Mouse (Mus musculus) kidney, embryonic 16.5 days (tissue): ENCODE results near the gene Odr4. TPM values are rescaled to one million over a fixed set of nuclear protein-coding genes. Genes with fewer than 3 reads are reported as not detected.
A peak's percentile ranks its signal among the peaks of the same experiment; 100 is the strongest.

Source experiments
- ATAC-seq: fragments of 200-750 bp; cut with Nextera tagmentation; 2 replicates; pipeline ENCODE4 v1.8.0; 2017; ENCODE audit warnings: moderate TSS enrichment; ENCODE audit not compliant: low FRiP score, low TSS enrichment
- H3K27ac ChIP-seq: fragments of 300-500 bp; sonication (generic); 2 replicates; pipeline ENCODE4 v1.5.1; 2014; ENCODE audit warnings: low read length
- H3K27me3 ChIP-seq: fragments of 300-500 bp; sonication (generic); 2 replicates; pipeline ENCODE4 v1.6.1; 2014; ENCODE audit warnings: low read length, control low read depth, mixed read lengths; ENCODE audit not compliant: insufficient read depth
- H3K36me3 ChIP-seq: fragments of 300-500 bp; sonication (generic); 2 replicates; pipeline ENCODE4 v1.6.1; 2014; ENCODE audit warnings: low read length, control low read depth, mixed read lengths; ENCODE audit not compliant: insufficient read depth
- H3K4me1 ChIP-seq: fragments of 300-500 bp; sonication (generic); 2 replicates; pipeline ENCODE4 v1.6.1; 2014; ENCODE audit warnings: low read length, control low read depth, mixed read lengths; ENCODE audit not compliant: insufficient read depth
- H3K4me2 ChIP-seq: fragments of 300-500 bp; sonication (generic); replicated peaks from 2 replicates; pipeline ENCODE4 v1.6.1; 2014; ENCODE audit warnings: low read depth, low read length
- H3K4me3 ChIP-seq: fragments of 300-500 bp; sonication (generic); 2 replicates; pipeline ENCODE4 v1.5.1; 2014; ENCODE audit warnings: mild to moderate bottlenecking, low read length
- H3K9ac ChIP-seq: fragments of 300-500 bp; sonication (generic); replicated peaks from 2 replicates; pipeline ENCODE4 v1.6.1; 2014; ENCODE audit warnings: low read length
- H3K9me3 ChIP-seq: fragments of 300-500 bp; sonication (generic); 2 replicates; pipeline ENCODE4 v1.6.1; 2016; ENCODE audit warnings: low read length, control low read depth
- WGBS: fragments of 180-500 bp; shearing (Covaris S2); extraction: QIAGEN DNeasy Blood & Tissue Kit; methylation state at CpG from one replicate; pipeline ENCODE4 v1.1.7; 2014; 5-methylcytosine and 5-hydroxymethylcytosine counted together
- polyA plus RNA-seq: library from polyadenylated mRNA; unstranded; fragments of >200 nt; fragmentation: Nextera tagmentation; extraction: Ambion mirVana; gene quantifications from 2 replicates; pipeline ENCODE4 v1.2.1, GENCODE M21; 2015

The Odr4 gene
- polyA plus RNA-seq, 1 experiment from 2014 or later: 38.3 TPM

GRCm38 (mm10) chr1:150403914-150404313, 11.0 kb upstream of the Odr4 start:
- peaks cover 36% of the 10 kb centered on the region for H3K36me3 ChIP-seq
- no peak for ATAC-seq
- 88% methylated on average over 3 of the region's 3 CpGs for WGBS

GRCm38 (mm10) chr1:150396001-150396400, 3.1 kb upstream of the Odr4 start:
- ATAC-seq: no peak
- H3K4me3 ChIP-seq: no peak overlapping the region
- no peak overlapping the region for H3K9ac ChIP-seq
- peaks cover 9% of the 10 kb centered on the region for H3K4me1 ChIP-seq
- WGBS: 91% methylated on average over 3 of the region's 3 CpGs
- H3K36me3 ChIP-seq: peaks cover 30% of the 10 kb centered on the region
- H3K27ac ChIP-seq: no peak overlapping the region
- H3K4me2 ChIP-seq: no peak overlapping the region
- H3K27me3 ChIP-seq: no peaks in the 10 kb centered on the region
- no peaks in the 10 kb centered on the region for H3K9me3 ChIP-seq

More at GRCm38 (mm10) chr1:150403914-150404313, 11.0 kb upstream of the Odr4 start:
- Histone ChIP-seq H3K27ac (no peak overlapping the region), H3K27me3 (no peaks in the 10 kb centered on the region), H3K9ac (no peak overlapping the region), H3K4me3 (no peak overlapping the region), H3K4me2 (no peak overlapping the region), H3K9me3 (no peaks in the 10 kb centered on the region), H3K4me1 (no peaks in the 10 kb centered on the region)

GRCm38 (mm10) chr1:150393488-150393852, 590 bp upstream of the Odr4 start:
- peak overlapping the region; percentile 78 for H3K4me2 ChIP-seq
- ATAC-seq: peak; percentile 56
- peak overlapping the region; percentile 91 for H3K9ac ChIP-seq
- H3K9me3 ChIP-seq: no peaks in the 10 kb centered on the region
- H3K4me1 ChIP-seq: peaks cover 9% of the 10 kb centered on the region
- WGBS: under 1% methylated on average over 27 of the region's 27 CpGs
- H3K27ac ChIP-seq: peak overlapping the region; percentile 84
- peaks cover 26% of the 10 kb centered on the region; the same call in 1 of the 2 replicates for H3K36me3 ChIP-seq
- peak overlapping the region; percentile 89 for H3K4me3 ChIP-seq
- no peaks in the 10 kb centered on the region for H3K27me3 ChIP-seq

GRCm38 (mm10) chr1:150391931-150392637, 796 bp downstream of the Odr4 start:
- H3K4me1 ChIP-seq: peaks cover 9% of the 10 kb centered on the region
- H3K9me3 ChIP-seq: no peaks in the 10 kb centered on the region
- H3K27me3 ChIP-seq: no peaks in the 10 kb centered on the region
- H3K36me3 ChIP-seq: peaks cover 29% of the 10 kb centered on the region
- H3K9ac ChIP-seq: peak overlapping the region; percentile 87
- peak overlapping the region; percentile 89 for H3K4me3 ChIP-seq
- 19% methylated on average over 11 of the region's 11 CpGs for WGBS
- peak overlapping the region; percentile 95 for H3K27ac ChIP-seq
- ATAC-seq: peak; percentile 27; the same call in 1 of the 2 replicates
- H3K4me2 ChIP-seq: peak overlapping the region; percentile 68

- no peaks in the 10 kb centered on the region for H3K27me3 ChIP-seq
- H3K4me1 ChIP-seq: peaks cover 4% of the 10 kb centered on the region
- WGBS: 84% methylated on average over 6 of the region's 6 CpGs
- H3K9ac ChIP-seq: no peak overlapping the region
- no peak for ATAC-seq
- no peak overlapping the region for H3K27ac ChIP-seq
- peaks cover 20% of the 10 kb centered on the region for H3K36me3 ChIP-seq
- no peak overlapping the region for H3K4me2 ChIP-seq
- H3K9me3 ChIP-seq: no peaks in the 10 kb centered on the region
- H3K4me3 ChIP-seq: no peak overlapping the region
These were observed 3.3 kb downstream of the Odr4 start for GRCm38 (mm10) chr1:150389390-150390129.

- Histone ChIP-seq H3K4me2 (no peak overlapping the region), H3K36me3 (peaks cover 30% of the 10 kb centered on the region), H3K9me3 (no peaks in the 10 kb centered on the region), H3K4me1 (peaks cover 4% of the 10 kb centered on the region), H3K9ac (no peak overlapping the region), H3K27ac (no peak overlapping the region), H3K27me3 (no peaks in the 10 kb centered on the region), H3K4me3 (no peak overlapping the region)
- no peak for ATAC-seq
- WGBS: 89% methylated on average over 9 of the region's 9 CpGs
These were observed 5.3 kb downstream of the Odr4 start for GRCm38 (mm10) chr1:150387572-150387971.

- Histone ChIP-seq H3K4me3 (no peak overlapping the region), H3K4me1 (no peaks in the 10 kb centered on the region), H3K27ac (no peak overlapping the region), H3K9me3 (no peaks in the 10 kb centered on the region), H3K9ac (no peak overlapping the region), H3K27me3 (no peaks in the 10 kb centered on the region), H3K4me2 (no peak overlapping the region), H3K36me3 (peaks cover 32% of the 10 kb centered on the region)
- no peak for ATAC-seq
- WGBS: 97% methylated on average over 4 of the region's 4 CpGs
These were observed 8.7 kb downstream of the Odr4 start for GRCm38 (mm10) chr1:150384138-150384537.

- no peak overlapping the region for H3K9ac ChIP-seq
- no peaks in the 10 kb centered on the region for H3K27me3 ChIP-seq
- peaks cover 20% of the 10 kb centered on the region for H3K36me3 ChIP-seq
- WGBS: 88% methylated on average over 2 of the region's 2 CpGs
- H3K4me1 ChIP-seq: no peaks in the 10 kb centered on the region
- no peak overlapping the region for H3K4me2 ChIP-seq
- no peak overlapping the region for H3K4me3 ChIP-seq
- H3K9me3 ChIP-seq: no peaks in the 10 kb centered on the region
- no peak for ATAC-seq
- no peak overlapping the region for H3K27ac ChIP-seq
These were observed 18.6 kb downstream of the Odr4 start for GRCm38 (mm10) chr1:150374247-150374646.

GRCm38 (mm10) chr1:150372895-150373294, 20.0 kb downstream of the Odr4 start:
- H3K9ac ChIP-seq: no peak overlapping the region
- WGBS: 89% methylated on average over 3 of the region's 3 CpGs
- H3K4me3 ChIP-seq: no peak overlapping the region
- no peak overlapping the region for H3K4me2 ChIP-seq
- H3K27ac ChIP-seq: no peak overlapping the region
- no peaks in the 10 kb centered on the region for H3K9me3 ChIP-seq
- ATAC-seq: no peak
- H3K36me3 ChIP-seq: peaks cover 15% of the 10 kb centered on the region
- no peaks in the 10 kb centered on the region for H3K27me3 ChIP-seq
- no peaks in the 10 kb centered on the region for H3K4me1 ChIP-seq

GRCm38 (mm10) chr1:150360864-150361263, 32.0 kb downstream of the Odr4 start:
- WGBS: 83% methylated on average over 1 of the region's 1 CpGs
- Histone ChIP-seq H3K4me1 (no peaks in the 10 kb centered on the region), H3K9me3 (no peaks in the 10 kb centered on the region), H3K4me3 (no peak overlapping the region), H3K9ac (no peak overlapping the region), H3K27me3 (no peaks in the 10 kb centered on the region), H3K27ac (no peak overlapping the region), H3K4me2 (no peak overlapping the region), H3K36me3 (peaks cover 24% of the 10 kb centered on the region)
- no peak for ATAC-seq
